Mouse (Mus musculus) testis, postnatal 14 days (tissue): ENCODE results near the gene Polr1e.
"Not testable (repeated sequence)": the region's sequence is repeated elsewhere in the genome, so short reads cannot be mapped to it uniquely, and the experiment has no call there.

Experiments
- DNase-seq: peaks from one replicate; pipeline ENCODE4 v3.0.0; 2021; ENCODE audit warnings: low spot score

Gene Polr1e

GRCm38 (mm10) chr4:45005452-45005851, 12.9 kb upstream of the Polr1e start:
- DNase-seq, result no peak

- DNase-seq, result no peak
These were observed 7.5 kb upstream of the Polr1e start for GRCm38 (mm10) chr4:45010806-45011415.

GRCm38 (mm10) chr4:45011581-45012104, 6.7 kb upstream of the Polr1e start:
- DNase-seq, result no peak

GRCm38 (mm10) chr4:45012105-45012975, 6.0 kb upstream of the Polr1e start, which contains the start of gene Zbtb5:
Zbtb5 (minus strand) TSS chr4:45012412.
- peak; percentile 100 for DNase-seq

GRCm38 (mm10) chr4:45013031-45013431, 5.4 kb upstream of the Polr1e start:
- no peak for DNase-seq

- DNase-seq, result no peak
These were observed 4.8 kb upstream of the Polr1e start for GRCm38 (mm10) chr4:45013537-45013936.

GRCm38 (mm10) chr4:45015615-45016014, 2.8 kb upstream of the Polr1e start:
- DNase-seq, result no peak

- DNase-seq, result no peak
These were observed 626 bp downstream of the Polr1e start for GRCm38 (mm10) chr4:45019009-45019408.

GRCm38 (mm10) chr4:45026459-45026858, 8.1 kb downstream of the Polr1e start:
- no peak for DNase-seq

- DNase-seq, result no peak
These were observed 14.2 kb downstream of the Polr1e start for GRCm38 (mm10) chr4:45032586-45032985.

- peak; percentile 40 for DNase-seq
These were observed 16.6 kb downstream of the Polr1e start for GRCm38 (mm10) chr4:45034693-45035628.

GRCm38 (mm10) chr4:45036048-45036447, 17.7 kb downstream of the Polr1e start:
- DNase-seq, result no peak

- DNase-seq, result no peak
These were observed 18.2 kb downstream of the Polr1e start for GRCm38 (mm10) chr4:45036571-45036970.

GRCm38 (mm10) chr4:45037455-45038410, 19.4 kb downstream of the Polr1e start:
- DNase-seq, result no peak

- DNase-seq, result not testable (repeated sequence)
These were observed 20.5 kb downstream of the Polr1e start for GRCm38 (mm10) chr4:45038879-45039278.

GRCm38 (mm10) chr4:45039546-45039945, 21.2 kb downstream of the Polr1e start:
- DNase-seq, result not testable (repeated sequence)

- DNase-seq, result no peak
These were observed 22.4 kb downstream of the Polr1e start for GRCm38 (mm10) chr4:45040795-45041194.

- no peak for DNase-seq
These were observed 28.3 kb downstream of the Polr1e start for GRCm38 (mm10) chr4:45046679-45047078.

- DNase-seq, result no peak
These were observed 29.0 kb downstream of the Polr1e start for GRCm38 (mm10) chr4:45047286-45047887.

GRCm38 (mm10) chr4:45047956-45048355, 29.6 kb downstream of the Polr1e start:
- DNase-seq, result no peak
